Mouse (Mus musculus) limb, embryonic 11.5 days (tissue): ENCODE results near the gene Cyp4f18. TPM values are rescaled to one million over a fixed set of nuclear protein-coding genes. Genes with fewer than 3 reads are reported as not detected.
"Not testable (repeated sequence)": the region's sequence is repeated elsewhere in the genome, so short reads cannot be mapped to it uniquely, and the experiment has no call there.

Experiments
- ATAC-seq: fragments of 200-750 bp; cut with Nextera tagmentation; 2 replicates; pipeline ENCODE4 v1.8.0; 2017; ENCODE audit warnings: low read depth; ENCODE audit not compliant: insufficient number of reproducible peaks, low FRiP score, low TSS enrichment
- DNase-seq: peaks from one replicate; pipeline ENCODE4 v3.0.0-alpha.2; 2015; ENCODE audit warnings: low spot score
- H3K27ac ChIP-seq: fragments of 300-500 bp; sonication (generic); replicated peaks from 2 replicates; pipeline ENCODE4 v1.5.1; 2014; ENCODE audit warnings: low read depth, mild to moderate bottlenecking, low read length
- H3K27me3 ChIP-seq: fragments of 300-500 bp; sonication (generic); 2 replicates; pipeline ENCODE4 v1.6.1; 2014; ENCODE audit warnings: mild to moderate bottlenecking, low read length, mixed read lengths; ENCODE audit not compliant: control insufficient read depth, insufficient read depth
- H3K36me3 ChIP-seq: fragments of 300-500 bp; sonication (generic); 2 replicates; pipeline ENCODE4 v1.6.1; 2014; ENCODE audit warnings: mild to moderate bottlenecking, low read length, moderate library complexity, mixed read lengths; ENCODE audit not compliant: control insufficient read depth, insufficient read depth
- H3K4me1 ChIP-seq: fragments of 300-500 bp; sonication (generic); 2 replicates; pipeline ENCODE4 v1.6.1; 2014; ENCODE audit warnings: low read length, mixed read lengths; ENCODE audit not compliant: control insufficient read depth, insufficient read depth
- H3K4me2 ChIP-seq: fragments of 300-500 bp; sonication (generic); 2 replicates; pipeline ENCODE4 v1.6.1; 2014; ENCODE audit warnings: low read depth, mild to moderate bottlenecking, moderate library complexity; ENCODE audit not compliant: severe bottlenecking
- H3K4me3 ChIP-seq: fragments of 300-500 bp; sonication (generic); 2 replicates; pipeline ENCODE4 v1.5.1; 2014; ENCODE audit warnings: low read depth, low read length
- H3K9ac ChIP-seq: fragments of 300-500 bp; sonication (generic); 2 replicates; pipeline ENCODE4 v1.6.1; 2014; ENCODE audit warnings: mild to moderate bottlenecking, low read length
- H3K9me3 ChIP-seq: fragments of 300-500 bp; sonication (generic); 2 replicates; pipeline ENCODE4 v1.6.1; 2016; ENCODE audit warnings: low read length; ENCODE audit not compliant: control insufficient read depth
- WGBS: fragments of 180-500 bp; shearing (Covaris S2); extraction: QIAGEN DNeasy Blood & Tissue Kit; methylation state at CpG from one replicate; pipeline ENCODE4 v1.1.7; 2014; 5-methylcytosine and 5-hydroxymethylcytosine counted together
- polyA plus RNA-seq: library from polyadenylated mRNA; unstranded; fragments of >200 nt; fragmentation: Nextera tagmentation; extraction: Ambion mirVana; gene quantifications from 2 replicates; pipeline ENCODE4 v1.2.1, GENCODE M21; 2014

Cyp4f18 gene
- polyA plus RNA-seq, 1 experiment from 2014 or later: 1.0 TPM

DNA sequence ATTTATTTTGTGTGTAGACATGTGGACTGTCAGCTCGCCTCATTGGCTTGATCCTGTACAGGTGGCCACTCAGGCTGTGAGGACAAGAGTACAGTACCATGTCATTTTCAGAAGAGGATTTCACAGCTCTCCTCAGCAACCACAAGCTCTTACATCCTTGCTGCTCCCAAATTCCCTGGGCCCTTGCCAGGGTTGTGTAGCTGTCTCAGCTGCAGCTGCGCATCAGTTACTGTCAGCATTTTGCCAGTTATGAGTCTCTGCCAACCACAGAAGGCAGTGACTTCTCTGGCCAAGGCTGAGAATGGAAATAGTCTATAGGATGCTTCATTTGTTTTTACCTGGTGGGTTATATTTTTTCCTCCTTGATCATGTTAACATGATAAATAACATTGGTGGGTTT is 8.7 kb upstream of the Cyp4f18 start:
- ATAC-seq (no peak), DNase-seq (no peak)
- Histone ChIP-seq H3K9me3 (no peaks in the 10 kb centered on the region), H3K4me1 (no peaks in the 10 kb centered on the region), H3K4me2 (no peak overlapping the region), H3K27me3 (no peaks in the 10 kb centered on the region), H3K27ac (no peak overlapping the region), H3K36me3 (no peaks in the 10 kb centered on the region), H3K9ac (no peak overlapping the region), H3K4me3 (no peak overlapping the region)
- WGBS: 83% methylated on average over 2 of the region's 2 CpGs

DNA sequence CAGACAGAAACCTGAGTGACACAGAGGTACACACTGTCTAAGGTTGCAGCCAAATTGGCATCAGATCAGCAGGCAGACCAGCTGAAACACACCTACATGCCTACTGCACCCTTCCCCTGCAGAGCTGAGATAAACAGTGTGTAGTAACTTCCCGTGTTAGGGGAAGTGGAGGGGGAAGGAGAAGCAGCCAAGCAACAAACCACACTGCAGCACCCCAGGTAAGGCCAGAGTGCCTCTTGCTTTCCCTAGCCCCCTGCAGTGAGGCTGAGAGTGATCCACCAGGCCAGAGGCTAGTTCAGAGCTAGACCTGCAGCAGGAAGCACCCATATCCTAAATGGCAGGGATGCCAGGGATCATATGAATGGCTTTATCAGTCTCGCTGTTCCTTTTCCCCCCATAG is 7.9 kb upstream of the Cyp4f18 start:
- H3K27ac ChIP-seq, ATAC-seq, H3K4me3 ChIP-seq, H3K36me3 ChIP-seq, H3K4me2 ChIP-seq, H3K27me3 ChIP-seq, H3K9ac ChIP-seq, DNase-seq, H3K9me3 ChIP-seq, H3K4me1 ChIP-seq: not testable (repeated sequence)
- 77% methylated on average over 2 of the region's 2 CpGs for WGBS

DNA sequence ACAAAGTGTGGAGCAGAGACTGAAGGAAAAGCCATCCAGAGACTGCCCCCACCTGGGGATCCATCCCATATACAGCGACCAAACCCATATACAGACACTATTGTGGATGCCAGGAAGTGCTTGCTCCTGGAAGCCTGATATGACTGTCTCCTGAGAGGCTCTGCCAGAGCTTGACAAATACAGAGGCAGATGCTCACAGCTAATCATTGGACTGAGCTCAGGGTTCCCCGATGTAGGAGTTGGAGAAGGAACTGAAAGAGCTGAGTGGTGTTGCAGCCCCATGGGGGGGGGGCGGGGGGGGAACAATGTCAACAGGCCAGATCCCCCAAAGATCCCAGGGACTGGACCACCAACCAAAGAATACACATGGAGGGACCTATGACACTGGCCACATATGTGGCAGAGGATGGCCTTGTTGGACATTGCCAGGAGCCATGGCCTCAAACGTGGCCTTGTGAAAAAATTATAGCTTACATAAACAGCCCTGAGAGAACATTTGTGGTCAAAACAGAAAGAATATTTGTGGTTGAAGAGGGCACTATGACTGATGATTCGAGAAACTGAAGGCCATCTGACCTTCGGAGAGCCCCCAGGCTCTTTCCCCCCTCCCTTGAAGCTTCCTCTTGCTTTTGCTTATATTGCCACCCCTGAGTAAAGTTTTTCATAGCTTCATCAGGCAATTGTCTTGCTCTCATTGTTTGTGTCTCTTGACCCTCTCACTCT is 4.2 kb upstream of the Cyp4f18 start:
- H3K4me1 ChIP-seq, H3K4me2 ChIP-seq, H3K9ac ChIP-seq, H3K27ac ChIP-seq, H3K4me3 ChIP-seq, ATAC-seq, H3K36me3 ChIP-seq, H3K27me3 ChIP-seq, H3K9me3 ChIP-seq, DNase-seq: not testable (repeated sequence)
- WGBS: 72% methylated on average over 6 of the region's 6 CpGs

- no peak overlapping the region for H3K4me3 ChIP-seq
- H3K4me1 ChIP-seq: no peaks in the 10 kb centered on the region
- no peak overlapping the region for H3K4me2 ChIP-seq
- 83% methylated on average over 3 of the region's 3 CpGs for WGBS
- H3K9ac ChIP-seq: no peak overlapping the region
- H3K9me3 ChIP-seq: no peaks in the 10 kb centered on the region
- DNase-seq (no peak), ATAC-seq (no peak)
- no peak overlapping the region for H3K27ac ChIP-seq
- no peaks in the 10 kb centered on the region for H3K27me3 ChIP-seq
- H3K36me3 ChIP-seq: no peaks in the 10 kb centered on the region
Observed at GRCm38 (mm10) chr8:72008134-72008641, 1.2 kb downstream of the Cyp4f18 start.

GRCm38 (mm10) chr8:72006763-72007162 is 2.7 kb downstream of the Cyp4f18 start:
- ATAC-seq: no peak
- WGBS: 83% methylated on average over 1 of the region's 1 CpGs
- Histone ChIP-seq H3K9me3 (no peaks in the 10 kb centered on the region), H3K4me1 (no peaks in the 10 kb centered on the region), H3K36me3 (no peaks in the 10 kb centered on the region), H3K4me2 (no peak overlapping the region), H3K27ac (no peak overlapping the region), H3K9ac (no peak overlapping the region), H3K27me3 (no peaks in the 10 kb centered on the region), H3K4me3 (no peak overlapping the region)
- DNase-seq: no peak

DNA sequence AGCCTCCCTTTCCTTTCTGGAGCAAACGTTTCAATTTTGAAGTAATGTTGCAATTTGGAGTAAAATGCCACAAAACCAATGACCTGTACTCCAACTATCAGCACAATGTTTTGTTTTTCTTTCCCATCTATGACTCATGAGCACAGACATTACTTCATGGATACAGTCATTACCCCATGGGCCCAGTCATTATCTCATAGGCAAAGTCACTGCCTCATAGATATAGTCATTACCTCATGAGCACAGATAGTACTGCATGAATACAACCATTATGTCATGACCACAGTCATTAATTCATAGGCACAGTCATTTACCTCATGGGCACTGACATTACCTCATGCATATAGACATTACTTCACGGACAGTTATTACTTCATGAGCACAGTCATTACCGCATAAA is 3.5 kb downstream of the Cyp4f18 start:
- WGBS: 79% methylated on average over 3 of the region's 3 CpGs
- no peaks in the 10 kb centered on the region for H3K9me3 ChIP-seq
- no peaks in the 10 kb centered on the region for H3K36me3 ChIP-seq
- H3K27me3 ChIP-seq: no peaks in the 10 kb centered on the region
- no peak overlapping the region for H3K4me2 ChIP-seq
- ATAC-seq (no peak), DNase-seq (no peak)
- no peak overlapping the region for H3K9ac ChIP-seq
- H3K4me1 ChIP-seq: no peaks in the 10 kb centered on the region
- H3K27ac ChIP-seq: no peak overlapping the region
- no peak overlapping the region for H3K4me3 ChIP-seq

DNA sequence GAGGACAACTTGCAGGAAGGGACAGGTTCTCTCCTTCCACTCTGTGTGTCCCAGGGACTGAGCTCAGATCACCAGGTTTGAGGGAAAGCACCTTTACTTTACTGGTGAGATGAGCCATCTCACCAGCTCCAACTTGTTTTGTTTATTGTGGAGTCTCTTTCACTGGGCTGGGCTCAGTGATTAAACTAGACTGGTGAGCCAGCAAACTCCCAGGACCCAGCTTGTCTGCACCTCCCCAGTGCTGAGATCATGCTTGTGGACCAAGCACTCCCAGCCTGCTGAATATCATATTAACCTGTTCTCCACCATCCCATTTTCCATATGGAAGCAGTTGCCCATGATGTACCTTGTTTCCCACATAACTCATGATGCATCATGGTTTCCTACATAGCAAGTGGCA is 6.5 kb downstream of the Cyp4f18 start:
- H3K36me3 ChIP-seq: no peaks in the 10 kb centered on the region
- no peak overlapping the region for H3K4me2 ChIP-seq
- no peaks in the 10 kb centered on the region for H3K4me1 ChIP-seq
- no peak for DNase-seq
- H3K4me3 ChIP-seq: no peak overlapping the region
- no peak for ATAC-seq
- H3K27ac ChIP-seq: no peak overlapping the region
- no peaks in the 10 kb centered on the region for H3K27me3 ChIP-seq
- H3K9ac ChIP-seq: no peak overlapping the region
- H3K9me3 ChIP-seq: no peaks in the 10 kb centered on the region

DNA sequence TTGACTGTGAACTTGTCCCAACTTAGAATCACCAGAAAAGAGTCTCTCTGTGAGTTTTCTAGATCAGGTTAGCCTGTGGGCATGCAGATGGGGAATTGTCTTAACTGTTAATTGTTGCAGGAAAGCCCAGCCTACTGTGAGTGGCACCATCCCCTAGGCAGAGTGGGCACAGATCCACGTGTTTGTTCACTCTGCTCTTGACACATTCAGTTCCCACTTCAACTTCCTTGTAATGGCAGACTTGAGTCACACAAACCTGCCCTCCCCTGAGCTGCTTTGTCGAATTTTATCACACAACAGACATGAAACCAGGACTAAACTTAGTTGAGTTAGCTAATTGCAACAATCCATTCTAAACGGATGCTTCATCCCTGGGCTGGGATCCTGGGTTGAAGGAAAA is 9.2 kb downstream of the Cyp4f18 start:
- Histone ChIP-seq H3K4me2 (no peak overlapping the region), H3K4me3 (no peak overlapping the region), H3K9ac (no peak overlapping the region), H3K36me3 (no peaks in the 10 kb centered on the region), H3K9me3 (no peaks in the 10 kb centered on the region), H3K27me3 (no peaks in the 10 kb centered on the region), H3K4me1 (no peaks in the 10 kb centered on the region), H3K27ac (no peak overlapping the region)
- 56% methylated on average over 3 of the region's 3 CpGs for WGBS
- ATAC-seq (no peak), DNase-seq (no peak)

DNA sequence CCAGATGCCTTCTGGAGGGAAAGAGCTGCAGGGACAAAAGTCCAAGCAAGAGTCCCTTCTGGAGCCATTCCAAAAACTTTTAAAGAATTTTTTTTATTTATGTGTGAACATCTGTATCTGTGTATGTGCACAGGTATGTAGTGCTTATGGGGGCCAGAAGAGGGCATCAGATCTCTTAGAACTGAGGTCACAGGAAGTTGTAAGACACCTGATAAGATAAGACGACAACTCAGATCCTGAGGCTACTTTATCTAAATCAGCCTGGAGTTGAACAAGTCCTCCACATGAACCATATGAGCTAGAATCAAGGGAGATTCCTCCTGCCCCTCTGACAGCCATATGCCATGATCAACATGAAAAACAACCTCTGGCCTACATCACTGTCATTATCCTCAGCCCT is 10.0 kb downstream of the Cyp4f18 start:
- ATAC-seq: no peak
- Histone ChIP-seq H3K36me3 (no peaks in the 10 kb centered on the region), H3K4me3 (no peak overlapping the region), H3K27ac (no peak overlapping the region), H3K4me1 (no peaks in the 10 kb centered on the region), H3K27me3 (no peaks in the 10 kb centered on the region), H3K9me3 (no peaks in the 10 kb centered on the region), H3K9ac (no peak overlapping the region), H3K4me2 (no peak overlapping the region)
- no peak for DNase-seq
- WGBS: 88% methylated on average over 1 of the region's 1 CpGs
